Mouse (Mus musculus): Measurements from ENCODE around the gene Sgms1.

GRCm38 (mm10) chr19:32269844-32270176 lies 119.7 kb downstream of the Sgms1 start:
- TF ChIP-seq POLR2A (IDR thresholded peaks at IDR 0.05; ENCODE audit: borderline replicate concordance, low read depth, low read length) (no peak), CTCF (IDR thresholded peaks at IDR 0.05; ENCODE audit: low read depth, low read length) (no peak)
